Mouse (Mus musculus) C2C12 (cell line): ENCODE measurements around the gene Ube2j2.

Experiments used
- CEBPB ChIP-seq: IDR thresholded peaks from one replicate; pipeline ENCODE4 v1.6.1; 2011; ENCODE audit warnings: low read depth, mild to moderate bottlenecking, control low read depth, moderate library complexity
- CTCF ChIP-seq: IDR thresholded peaks from one replicate; pipeline ENCODE4 v1.5.1; 2011; ENCODE audit not compliant: control insufficient read depth, insufficient read depth, insufficient read length
- FOSL1 ChIP-seq: IDR thresholded peaks from one replicate; pipeline ENCODE4 v1.8.0; 2011; ENCODE audit warnings: mild to moderate bottlenecking, low read length; ENCODE audit not compliant: poor library complexity, insufficient read depth, severe bottlenecking
- MAX ChIP-seq: IDR thresholded peaks from one replicate; pipeline ENCODE4 v1.6.1; 2011; ENCODE audit warnings: mild to moderate bottlenecking, control low read depth
- MYOD1 ChIP-seq: IDR thresholded peaks from one replicate; pipeline ENCODE4 v1.6.1; 2011; ENCODE audit warnings: low read depth; ENCODE audit not compliant: control insufficient read depth, insufficient read length
- USF1 ChIP-seq: IDR thresholded peaks from one replicate; pipeline ENCODE4 v1.6.1; 2011; ENCODE audit warnings: low read depth, mild to moderate bottlenecking, control low read depth, moderate library complexity

DNA sequence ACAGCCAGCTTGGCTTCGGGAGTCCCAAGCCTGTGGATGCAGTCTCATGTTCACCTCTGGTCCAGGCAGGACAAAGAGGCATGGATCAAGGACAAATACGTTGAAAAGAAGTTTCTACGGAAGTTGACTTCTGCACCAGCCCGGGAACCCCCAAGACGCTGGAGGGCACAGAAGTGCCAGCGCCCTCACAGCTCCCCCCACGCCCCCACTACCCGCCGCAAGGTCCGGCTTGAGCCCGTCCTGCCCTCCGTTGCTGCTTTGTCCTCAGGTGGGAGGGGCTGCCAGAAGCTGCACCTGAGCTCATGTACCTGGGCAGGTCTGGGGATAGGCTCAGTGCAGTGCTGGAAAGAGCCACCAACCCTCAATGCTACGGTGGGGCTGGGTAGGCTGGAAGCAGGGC lies 40.4 kb upstream of the Ube2j2 start:
- TF ChIP-seq MAX, result no peak
- TF ChIP-seq CTCF, result no peak
- no peak for TF ChIP-seq CEBPB
- TF ChIP-seq MYOD1, result no peak
- TF ChIP-seq USF1, result no peak
- TF ChIP-seq FOSL1, result no peak
